ENCODE assay signal across 7 mouse cellular contexts in the genomic region with DNA sequence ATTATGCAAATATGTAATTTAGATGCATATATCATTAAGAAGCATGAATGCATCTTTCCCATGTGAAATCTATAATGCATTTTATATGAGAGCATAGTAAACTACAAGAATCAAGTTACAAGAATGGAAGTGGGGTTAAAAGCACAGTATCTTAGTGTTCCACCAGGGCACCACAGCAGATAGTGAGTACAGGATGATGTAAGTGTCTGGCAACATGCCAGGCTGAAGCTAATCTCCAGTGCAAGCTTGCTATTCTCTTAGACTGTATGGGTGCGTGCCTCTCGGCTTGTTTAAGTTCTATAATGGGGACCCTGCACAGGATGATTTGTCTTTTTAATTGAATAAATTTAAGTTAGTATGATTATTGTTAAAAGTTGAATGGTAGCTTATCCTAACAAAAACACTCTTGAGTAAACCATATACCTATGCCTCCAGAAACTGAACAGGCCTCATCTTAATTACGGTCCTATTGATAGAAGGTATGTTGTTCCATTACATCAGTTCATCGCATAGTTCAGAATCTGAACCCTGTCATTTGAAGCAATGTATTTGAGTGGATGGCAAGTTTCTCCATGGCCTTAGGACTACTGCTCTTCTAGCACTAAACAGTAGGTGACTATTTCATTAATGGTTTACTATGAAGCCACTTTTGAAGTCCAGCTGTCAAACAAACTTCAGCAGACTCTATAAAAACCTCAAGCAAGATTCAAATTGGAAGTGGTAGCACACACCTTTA. TPM values are rescaled to one million over a fixed set of nuclear protein-coding genes. Genes with fewer than 3 reads are reported as not detected.
DNase-seq lines count a peak whose midpoint lies in the region; TF ChIP-seq lines count a peak whose summit lies in the region.

No protein-coding gene starts in this region.

- H3K27ac ChIP-seq in cerebellum, adult 2 months (ENCODE audit: insufficient read depth, low read length) = no peak overlapping the region
- H3K27ac ChIP-seq in kidney, adult 2 months (ENCODE audit: insufficient read depth, low read depth, low read length) = no peak overlapping the region

- TF ChIP-seq CTCF in cerebellum, adult 2 months (IDR thresholded peaks at IDR 0.05; ENCODE audit: borderline replicate concordance, insufficient read depth, low read depth, low read length) = no peak; the same call in 1 of the 2 replicates
- peak; percentile 24; the same call in 1 of the 2 replicates for TF ChIP-seq CTCF in kidney, adult 2 months (conservative IDR thresholded peaks at IDR 0.05; ENCODE audit: insufficient read depth, insufficient read length, low read depth, low read length)
- peak; percentile 17; the same call in 1 of the 2 replicates for TF ChIP-seq CTCF in lung, adult 2 months (IDR thresholded peaks at IDR 0.05; ENCODE audit: insufficient read depth, low read length)

- peaks cover 5% of the 10 kb centered on the region; the same call in 1 of the 2 replicates for H3K36me3 ChIP-seq in kidney, adult 2 months (ENCODE audit: control insufficient read depth, insufficient read depth, low read length)

- no peaks in the 10 kb centered on the region for H3K4me1 ChIP-seq in cerebellum, adult 2 months (ENCODE audit: control insufficient read depth, insufficient read depth, low read length)
- peaks cover 9% of the 10 kb centered on the region for H3K4me1 ChIP-seq in kidney, adult 2 months (ENCODE audit: control insufficient read depth, insufficient read depth, low read length)
- peaks cover 3% of the 10 kb centered on the region; the same call in 1 of the 2 replicates for H3K4me1 ChIP-seq in lung, adult 2 months (ENCODE audit: control insufficient read depth, insufficient read depth, low read length)

- 54% methylated on average over 4 of the region's 4 CpGs for WGBS in cerebellum, adult 2 months
- 60% methylated on average over 4 of the region's 4 CpGs for WGBS in kidney, adult 2 months
- WGBS in lung, adult 2 months = 57% methylated on average over 4 of the region's 4 CpGs

- no peak for TF ChIP-seq POLR2A in cerebellum, adult 2 months (IDR thresholded peaks at IDR 0.05; ENCODE audit: borderline replicate concordance, insufficient read depth, low read length)
- TF ChIP-seq POLR2A in kidney, adult 2 months (IDR thresholded peaks at IDR 0.05; ENCODE audit: low read depth, low read length) = no peak
- no peak for TF ChIP-seq POLR2A in lung, adult 2 months (IDR thresholded peaks at IDR 0.05; ENCODE audit: borderline replicate concordance, extremely low read depth, low read depth, low read length)

- no peak overlapping the region for H3K4me3 ChIP-seq in cerebellum, adult 2 months (replicated peaks; ENCODE audit: insufficient read depth, low read depth, low read length)
- H3K4me3 ChIP-seq in kidney, adult 2 months (ENCODE audit: insufficient read depth, low read depth, low read length) = no peak overlapping the region
- H3K4me3 ChIP-seq in lung, adult 2 months (replicated peaks; ENCODE audit: extremely low read depth, low read depth, low read length) = no peak overlapping the region

- intact Hi-C loops in gastrocnemius, postnatal 36 days (cut with DNase I) = no loop called here

- DNase-seq in A20 (ENCODE audit: low read depth, low spot score) (peak; percentile 24), MEL-GATA-1-ER (ENCODE audit: extremely low read depth, low read depth) (peak; percentile 91)
- peak; percentile 64 to 78 for DNase-seq in cerebellum, adult 2 months
- DNase-seq in gastrocnemius, postnatal 36 days = peak; percentile 20 to 64
- peak; percentile 77 for DNase-seq in kidney, adult 2 months
- DNase-seq in lung, adult 2 months = peak; percentile 35
- peak; percentile 53 to 84 for DNase-seq in spleen, postnatal 10 days (ENCODE audit: low spot score in 2 of 2)

- no peaks in the 10 kb centered on the region for H3K27me3 ChIP-seq in cerebellum, adult 2 months (ENCODE audit: control insufficient read depth, insufficient read depth, low read length)
- H3K27me3 ChIP-seq in kidney, adult 2 months (replicated peaks; ENCODE audit: control insufficient read depth, insufficient read depth, low read length) = no peaks in the 10 kb centered on the region

RNA-seq across cellular contexts. Expression of gene Lysmd4, which starts 37.7 kb away (rescaled TPM):
- polyA plus RNA-seq in cerebellum, adult 2 months (2012; rRNA removed) = 43.8 and 46.8 TPM in 2 replicates
- total RNA-seq in gastrocnemius, postnatal 36 days (2021) = 1 to 10 TPM; 6.0 to 7.1 TPM
- 11.0 and 11.2 TPM in 2 replicates for polyA plus RNA-seq in kidney, adult 2 months (2012; rRNA removed)
- polyA plus RNA-seq in lung, adult 2 months (2012; rRNA removed) = 8.1 and 11.1 TPM in 2 replicates

Comparison
In these comparisons a context has a peak if more than half of its experiments do, and no peak if none do; other contexts are left out.
1. DNase-seq: peak in every context shown above with its lines; median percentile 91 in MEL-GATA-1-ER; 77 in kidney, adult 2 months; 71 in cerebellum, adult 2 months; 68 in spleen, postnatal 10 days; 42 in gastrocnemius, postnatal 36 days; 35 in lung, adult 2 months; 24 in A20.